Mouse (Mus musculus) neural tube, embryonic 13.5 days (tissue): Measurements from ENCODE around the gene Eml4. TPM values are rescaled to one million over a fixed set of nuclear protein-coding genes. Genes with fewer than 3 reads are reported as not detected.

ENCODE experiments used
- ATAC-seq: fragments of 200-750 bp; cut with Nextera tagmentation; 2 replicates; pipeline ENCODE4 v1.8.0; 2017; ENCODE audit warnings: low read depth, mild to moderate bottlenecking, moderate TSS enrichment, moderate library complexity
- H3K27ac ChIP-seq: fragments of 300-500 bp; sonication (generic); replicated peaks from 2 replicates; pipeline ENCODE4 v1.5.1; 2015; ENCODE audit warnings: moderate library complexity, mild to moderate bottlenecking, inconsistent platforms
- H3K27me3 ChIP-seq: fragments of 300-500 bp; sonication (generic); 2 replicates; pipeline ENCODE4 v1.6.1; 2015; ENCODE audit warnings: mild to moderate bottlenecking, inconsistent platforms
- H3K36me3 ChIP-seq: fragments of 300-500 bp; sonication (generic); 2 replicates; pipeline ENCODE4 v1.6.1; 2015; ENCODE audit warnings: mild to moderate bottlenecking, inconsistent platforms
- H3K4me1 ChIP-seq: fragments of 300-500 bp; sonication (generic); replicated peaks from 2 replicates; pipeline ENCODE4 v1.6.1; 2015; ENCODE audit warnings: inconsistent platforms
- H3K4me2 ChIP-seq: fragments of 300-500 bp; sonication (generic); 2 replicates; pipeline ENCODE4 v1.6.1; 2015; ENCODE audit warnings: inconsistent platforms, mild to moderate bottlenecking, moderate library complexity
- H3K4me3 ChIP-seq: fragments of 300-500 bp; sonication (generic); 2 replicates; pipeline ENCODE4 v1.5.1; 2015; ENCODE audit warnings: mild to moderate bottlenecking, inconsistent platforms
- H3K9ac ChIP-seq: fragments of 300-500 bp; sonication (generic); 2 replicates; pipeline ENCODE4 v1.6.1; 2015; ENCODE audit warnings: moderate library complexity, mild to moderate bottlenecking, inconsistent platforms
- H3K9me3 ChIP-seq: fragments of 300-500 bp; sonication (generic); 2 replicates; pipeline ENCODE4 v1.6.1; 2016; ENCODE audit warnings: inconsistent platforms
- WGBS: fragments of 180-500 bp; shearing (Covaris S2); methylation state at CpG from one replicate; pipeline ENCODE4 v1.1.7; 2015; 5-methylcytosine and 5-hydroxymethylcytosine counted together
- polyA plus RNA-seq: library from polyadenylated mRNA; unstranded; fragments of >200 nt; fragmentation: Nextera tagmentation; extraction: Ambion mirVana; gene quantifications from 2 replicates; pipeline ENCODE4 v1.2.1, GENCODE M21; 2015

Gene Eml4
- polyA plus RNA-seq, 1 experiment from 2014 or later: 31.6 TPM

DNA sequence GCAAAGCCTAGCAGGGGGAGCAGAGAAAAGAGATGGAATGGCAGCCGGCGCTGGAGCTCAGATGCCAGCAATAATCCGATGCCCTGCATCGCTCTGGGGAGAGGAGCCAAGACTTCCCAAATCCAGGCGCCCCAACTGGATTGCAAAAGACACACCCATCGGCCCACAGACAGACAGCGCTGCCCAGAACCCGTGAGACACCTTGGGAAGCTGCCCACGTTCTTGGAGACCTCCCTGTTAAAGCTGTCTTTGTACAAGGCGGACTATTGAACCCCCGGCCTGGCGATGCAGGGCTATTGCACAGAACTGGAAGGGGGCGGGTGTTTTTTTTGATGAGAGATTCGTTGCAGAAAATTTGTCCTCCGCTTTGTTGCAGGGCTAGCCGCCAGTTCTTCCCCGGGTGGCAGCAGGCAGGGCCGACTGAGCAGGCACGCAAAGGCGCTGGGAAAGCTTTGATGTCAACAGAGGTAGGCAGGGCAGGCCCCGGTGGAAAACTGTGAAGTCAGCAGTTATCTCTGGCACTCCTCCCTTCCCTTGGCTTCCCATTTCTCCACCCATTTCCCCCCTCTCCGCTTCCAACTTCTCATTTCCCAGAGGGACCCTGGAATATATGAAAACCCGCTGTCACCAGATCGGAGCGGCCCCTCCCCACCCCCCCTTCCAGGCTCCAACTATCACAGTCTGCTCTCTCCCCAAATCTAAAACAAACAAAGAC, 28.0 kb upstream of the Eml4 start:
- peak overlapping the region; percentile 58 for H3K4me2 ChIP-seq
- ATAC-seq: peak; percentile 50
- H3K9ac ChIP-seq: peak overlapping the region; percentile 62
- H3K4me1 ChIP-seq: peaks cover 18% of the 10 kb centered on the region
- H3K4me3 ChIP-seq: peak overlapping the region; percentile 28
- no peaks in the 10 kb centered on the region; the same call in 1 of the 2 replicates for H3K27me3 ChIP-seq
- no peaks in the 10 kb centered on the region for H3K36me3 ChIP-seq
- WGBS: 12% methylated on average over 25 of the region's 25 CpGs
- H3K27ac ChIP-seq: peak overlapping the region; percentile 38
- H3K9me3 ChIP-seq: no peaks in the 10 kb centered on the region

DNA sequence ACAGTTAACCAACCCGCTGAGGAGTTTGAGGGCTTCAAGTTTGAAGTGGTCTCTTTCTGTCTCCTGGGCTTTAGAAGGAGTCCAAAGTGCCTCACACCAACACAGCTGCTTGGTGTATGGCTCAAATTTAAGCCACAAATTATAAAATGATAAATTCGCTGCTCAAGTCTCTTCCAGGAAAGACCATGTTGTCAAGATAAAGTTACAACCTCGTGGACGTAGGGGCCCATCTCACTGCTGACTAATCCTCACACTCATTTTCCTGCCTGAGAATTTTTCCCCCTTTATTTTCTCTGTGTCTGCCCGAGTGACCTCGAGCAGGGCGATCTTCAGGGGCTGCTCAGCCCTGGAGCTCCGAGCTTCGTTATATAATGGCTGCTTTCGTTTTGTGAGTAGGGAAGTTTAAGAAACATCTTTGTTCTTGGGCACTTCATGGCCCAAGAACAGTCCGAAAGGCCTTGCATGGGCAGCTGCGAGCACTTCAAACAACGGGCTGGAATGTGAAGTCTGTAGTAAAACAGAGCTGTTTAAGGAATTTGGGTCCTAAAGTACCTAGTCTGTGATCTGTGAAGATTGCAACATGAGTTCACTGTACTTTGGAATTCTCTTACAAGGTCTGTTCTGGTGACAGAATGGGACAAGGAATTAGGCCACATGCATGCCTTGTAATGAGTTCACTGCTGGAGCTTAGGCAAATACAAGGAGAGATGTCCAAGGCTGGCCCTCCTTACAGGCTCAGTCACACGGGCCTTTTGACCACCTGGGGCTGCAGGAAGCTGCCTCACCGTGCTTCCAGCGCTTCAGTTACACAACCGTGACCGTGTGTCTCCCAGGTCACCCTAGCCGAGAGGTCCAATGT, 27.1 kb upstream of the Eml4 start:
- H3K36me3 ChIP-seq: no peaks in the 10 kb centered on the region
- H3K4me1 ChIP-seq: peaks cover 18% of the 10 kb centered on the region
- 47% methylated on average over 19 of the region's 19 CpGs for WGBS
- no peaks in the 10 kb centered on the region; the same call in 1 of the 2 replicates for H3K27me3 ChIP-seq
- no peak overlapping the region; the same call in 1 of the 2 replicates for H3K27ac ChIP-seq
- H3K9me3 ChIP-seq: no peaks in the 10 kb centered on the region
- no peak overlapping the region for H3K9ac ChIP-seq
- H3K4me3 ChIP-seq: no peak overlapping the region
- no peak for ATAC-seq
- H3K4me2 ChIP-seq: no peak overlapping the region

DNA sequence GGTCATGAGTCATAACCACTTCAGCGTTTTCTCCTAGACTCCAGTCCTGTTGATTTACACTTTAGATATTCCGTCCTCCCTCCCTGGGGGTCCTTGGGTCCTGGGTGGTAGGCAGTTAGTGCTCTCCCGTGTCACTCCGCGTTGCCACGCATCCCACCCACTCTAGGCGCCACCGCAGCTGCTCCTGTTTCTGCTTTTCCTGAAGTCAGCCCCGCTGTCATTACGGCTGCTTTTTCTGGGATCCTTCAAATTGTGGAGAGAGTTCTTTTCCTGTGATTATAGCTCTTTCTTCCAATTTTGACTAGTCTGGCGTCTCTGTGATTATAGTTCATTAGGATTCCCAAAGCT, 26.5 kb upstream of the Eml4 start:
- Histone ChIP-seq H3K4me2 (no peak overlapping the region), H3K27ac (no peak overlapping the region), H3K36me3 (no peaks in the 10 kb centered on the region), H3K4me3 (no peak overlapping the region), H3K27me3 (no peaks in the 10 kb centered on the region; the same call in 1 of the 2 replicates), H3K9ac (no peak overlapping the region), H3K9me3 (no peaks in the 10 kb centered on the region), H3K4me1 (peaks cover 20% of the 10 kb centered on the region)
- no peak for ATAC-seq
- 82% methylated on average over 11 of the region's 11 CpGs for WGBS

GRCm38 (mm10) chr17:83335183-83335584, 15.5 kb upstream of the Eml4 start:
- Histone ChIP-seq H3K9ac (no peak overlapping the region), H3K36me3 (no peaks in the 10 kb centered on the region), H3K4me1 (no peaks in the 10 kb centered on the region), H3K4me3 (no peak overlapping the region), H3K27ac (no peak overlapping the region), H3K27me3 (no peaks in the 10 kb centered on the region), H3K9me3 (no peaks in the 10 kb centered on the region), H3K4me2 (peak overlapping the region; percentile 36)
- WGBS: 55% methylated on average over 13 of the region's 13 CpGs
- no peak for ATAC-seq

DNA sequence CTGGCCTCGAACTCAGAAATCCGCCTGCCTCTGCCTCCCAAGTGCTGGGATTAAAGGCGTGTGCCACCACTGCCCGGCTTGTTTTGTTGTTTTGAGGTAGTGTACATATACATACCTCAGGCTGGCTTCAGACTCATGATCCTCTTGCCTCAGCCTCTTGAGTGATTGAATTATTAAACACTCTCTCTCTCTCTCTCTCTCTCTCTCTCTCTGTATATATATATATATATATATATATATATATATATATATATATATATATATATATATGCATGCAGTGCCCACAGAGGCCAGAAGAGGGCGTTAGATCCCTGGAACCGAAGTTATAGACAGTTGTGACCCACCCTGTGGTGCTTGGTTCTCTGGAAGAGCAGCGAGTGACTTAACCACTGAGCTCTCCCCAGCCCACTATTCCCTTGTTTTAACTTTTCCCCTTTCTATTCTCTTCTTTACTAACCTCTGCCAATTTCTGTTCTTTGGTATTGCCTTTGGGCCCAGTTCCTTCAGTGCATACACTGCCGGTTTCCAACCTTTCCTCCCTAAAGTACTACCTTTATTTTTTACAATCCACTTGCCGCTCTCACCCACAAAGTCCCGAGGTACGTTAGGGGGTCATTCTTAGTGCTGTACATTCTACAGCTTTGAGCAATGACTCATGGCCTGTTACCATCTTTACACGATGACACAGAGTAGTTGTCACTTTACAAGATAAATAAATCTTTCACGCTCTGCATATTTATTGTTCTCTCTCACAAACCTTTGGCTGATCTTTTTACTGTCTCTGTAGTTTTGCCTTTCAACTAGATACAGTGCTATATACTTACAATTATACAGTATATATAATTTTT, 13.5 kb upstream of the Eml4 start:
- Histone ChIP-seq H3K4me3 (no peak overlapping the region), H3K9me3 (no peaks in the 10 kb centered on the region), H3K36me3 (no peaks in the 10 kb centered on the region), H3K27ac (no peak overlapping the region), H3K27me3 (no peaks in the 10 kb centered on the region), H3K4me2 (no peak overlapping the region), H3K9ac (no peak overlapping the region), H3K4me1 (no peaks in the 10 kb centered on the region)
- WGBS: 74% methylated on average over 12 of the region's 13 CpGs
- no peak for ATAC-seq

GRCm38 (mm10) chr17:83339368-83340085, 11.2 kb upstream of the Eml4 start:
- 78% methylated on average over 13 of the region's 13 CpGs for WGBS
- H3K27me3 ChIP-seq: no peaks in the 10 kb centered on the region
- no peak overlapping the region for H3K4me2 ChIP-seq
- H3K4me3 ChIP-seq: no peak overlapping the region
- H3K9me3 ChIP-seq: no peaks in the 10 kb centered on the region
- no peak overlapping the region for H3K9ac ChIP-seq
- no peaks in the 10 kb centered on the region for H3K4me1 ChIP-seq
- no peaks in the 10 kb centered on the region for H3K36me3 ChIP-seq
- no peak overlapping the region for H3K27ac ChIP-seq
- ATAC-seq: no peak

- Histone ChIP-seq H3K4me3 (no peak overlapping the region), H3K27me3 (no peaks in the 10 kb centered on the region), H3K4me1 (no peaks in the 10 kb centered on the region), H3K9me3 (no peaks in the 10 kb centered on the region), H3K4me2 (no peak overlapping the region), H3K9ac (no peak overlapping the region), H3K36me3 (no peaks in the 10 kb centered on the region), H3K27ac (no peak overlapping the region)
- WGBS: 76% methylated on average over 16 of the region's 16 CpGs
- ATAC-seq: no peak
Observed at GRCm38 (mm10) chr17:83340895-83341524, 9.7 kb upstream of the Eml4 start.

DNA sequence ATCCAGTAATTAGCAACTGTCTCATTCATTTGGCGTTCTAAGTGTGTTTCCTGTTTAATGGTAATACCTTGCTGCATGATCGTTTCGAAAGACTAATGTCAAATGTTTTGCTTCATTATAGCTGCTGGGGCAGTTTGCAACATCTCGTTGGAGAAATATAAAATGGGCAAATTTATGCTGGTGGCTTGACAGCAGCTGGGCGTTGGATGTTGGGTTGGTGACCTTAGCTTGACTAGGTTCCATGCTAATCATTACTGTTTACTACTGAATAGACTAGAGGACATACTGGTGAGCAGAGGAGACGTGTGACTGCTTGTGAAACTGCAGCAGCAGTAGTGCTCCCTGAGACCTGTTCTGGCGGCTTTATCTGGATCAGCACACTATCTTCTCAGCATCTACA, 6.5 kb upstream of the Eml4 start:
- no peak overlapping the region for H3K9ac ChIP-seq
- H3K4me1 ChIP-seq: no peaks in the 10 kb centered on the region
- no peak overlapping the region for H3K4me2 ChIP-seq
- no peak overlapping the region for H3K4me3 ChIP-seq
- no peaks in the 10 kb centered on the region for H3K27me3 ChIP-seq
- no peak for ATAC-seq
- WGBS: 80% methylated on average over 7 of the region's 7 CpGs
- no peak overlapping the region for H3K27ac ChIP-seq
- H3K9me3 ChIP-seq: no peaks in the 10 kb centered on the region
- no peaks in the 10 kb centered on the region for H3K36me3 ChIP-seq

DNA sequence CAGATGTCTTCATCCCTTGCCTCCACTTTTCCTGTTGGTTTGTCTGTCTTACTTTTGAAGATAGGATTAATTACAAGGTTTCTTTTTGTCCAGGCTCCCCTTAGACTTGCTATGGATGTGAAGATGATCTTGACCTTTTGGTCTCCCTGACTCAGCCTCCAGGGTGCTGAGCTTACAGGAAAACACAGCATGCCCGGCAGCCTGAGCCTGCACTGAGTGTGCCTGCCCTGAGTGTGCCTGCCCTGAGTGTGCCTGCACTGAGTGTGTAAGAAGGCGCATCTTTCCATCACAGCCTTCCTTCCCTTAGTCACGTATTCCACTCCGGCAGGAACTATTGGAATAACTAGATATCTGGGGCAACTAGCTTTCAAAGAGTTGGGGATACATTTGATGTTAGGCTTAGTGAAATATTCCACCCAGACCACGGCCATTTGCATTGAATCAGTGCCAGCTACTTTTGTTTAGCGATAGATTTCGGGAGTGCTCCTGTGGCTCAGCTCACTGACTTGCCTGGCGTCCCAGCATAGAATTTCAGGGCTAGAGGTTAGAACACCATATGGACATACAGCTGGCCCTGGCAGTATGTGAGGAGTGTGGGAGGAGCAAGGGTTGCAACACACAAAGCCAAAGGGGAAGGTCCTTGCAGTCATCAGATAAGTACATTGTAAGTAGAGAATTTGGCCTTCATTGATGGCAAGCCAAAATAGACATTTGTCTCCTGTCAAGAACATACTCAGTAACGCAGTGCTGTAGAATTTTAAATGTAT, 2.5 kb upstream of the Eml4 start:
- no peak for ATAC-seq
- no peak overlapping the region for H3K4me2 ChIP-seq
- no peaks in the 10 kb centered on the region for H3K27me3 ChIP-seq
- no peak overlapping the region for H3K9ac ChIP-seq
- WGBS: 81% methylated on average over 9 of the region's 9 CpGs
- no peak overlapping the region for H3K27ac ChIP-seq
- no peak overlapping the region for H3K4me3 ChIP-seq
- no peaks in the 10 kb centered on the region for H3K9me3 ChIP-seq
- H3K4me1 ChIP-seq: peaks cover 22% of the 10 kb centered on the region
- no peaks in the 10 kb centered on the region for H3K36me3 ChIP-seq

GRCm38 (mm10) chr17:83351119-83351531, 394 bp downstream of the Eml4 start:
- Histone ChIP-seq H3K36me3 (no peaks in the 10 kb centered on the region), H3K9ac (peak overlapping the region; percentile 97), H3K4me2 (peak overlapping the region; percentile 90), H3K4me3 (peak overlapping the region; percentile 85), H3K9me3 (no peaks in the 10 kb centered on the region), H3K27me3 (no peaks in the 10 kb centered on the region), H3K27ac (peak overlapping the region; percentile 93), H3K4me1 (peaks cover 29% of the 10 kb centered on the region)
- peak; percentile 82 for ATAC-seq
- under 1% methylated on average over 48 of the region's 57 CpGs for WGBS
